In the genomic region with DNA sequence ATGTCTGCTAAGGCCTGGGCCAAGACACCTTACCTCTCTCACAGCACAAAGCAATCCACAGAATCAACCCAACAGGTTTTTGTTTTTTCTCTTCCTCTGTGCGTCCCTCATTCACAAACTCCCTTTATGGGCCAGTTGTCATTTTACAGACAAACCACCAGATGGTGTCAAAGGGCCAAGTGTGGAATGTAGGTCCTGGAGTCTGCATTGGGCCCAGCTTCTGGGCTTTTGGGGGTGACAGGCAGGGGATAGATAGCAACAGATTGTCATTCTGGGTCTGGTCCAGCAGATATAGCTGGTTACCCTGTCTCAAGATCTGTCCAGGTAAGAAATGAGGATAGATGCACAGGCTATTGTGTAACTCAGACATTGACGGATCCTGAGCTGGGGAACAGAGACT, we compare ENCODE assay signal across 10 mouse cellular contexts. TPM values are rescaled to one million over a fixed set of nuclear protein-coding genes. Genes with fewer than 3 reads are reported as not detected.
DNase-seq lines count a peak whose midpoint lies in the region; ATAC-seq and TF ChIP-seq lines count a peak whose summit lies in the region.
"Had no signal": no experiment of that assay in that cellular context is flagged by ENCODE, and none has a peak within 500 bp of the region (broad histone marks: within the 10 kb centered on the region; RNA-seq: fewer than 3 reads in every experiment).

No protein-coding gene starts in this region.

- no peak overlapping the region for H3K4me3 ChIP-seq in embryonic facial prominence, embryonic 11.5 days (ENCODE audit: low read depth, low read length)
- no peak overlapping the region for H3K4me3 ChIP-seq in embryonic facial prominence, embryonic 10.5 days
- H3K4me3 ChIP-seq in liver, embryonic 14.5 days (ENCODE audit: insufficient read depth in 1 of 2, low read depth in 2 of 2, low read length in 2 of 2), result no peak overlapping the region
- H3K4me3 ChIP-seq in liver, embryonic 11.5 days (ENCODE audit: low read depth, low read length), result no peak overlapping the region
- no peak overlapping the region for H3K4me3 ChIP-seq in cerebellum, adult 2 months (replicated peaks; ENCODE audit: insufficient read depth, low read depth, low read length)
- no peak overlapping the region for H3K4me3 ChIP-seq in hindbrain, embryonic 13.5 days
- no peak overlapping the region for H3K4me3 ChIP-seq in neural tube, embryonic 15.5 days (replicated peaks)
- H3K4me3 ChIP-seq: neural tube, embryonic 12.5 days had no signal

- WGBS in embryonic facial prominence, embryonic 11.5 days, result 38% methylated on average over 2 of the region's 2 CpGs
- 46% methylated on average over 2 of the region's 2 CpGs for WGBS in embryonic facial prominence, embryonic 10.5 days
- WGBS in liver, embryonic 14.5 days (ENCODE audit: insufficient replicate concordance), result 26% methylated on average over 2 of the region's 2 CpGs
- 35% methylated on average over 2 of the region's 2 CpGs for WGBS in liver, embryonic 11.5 days
- 39% methylated on average over 2 of the region's 2 CpGs for WGBS in cerebellum, adult 2 months
- WGBS in hindbrain, embryonic 13.5 days, result 51% methylated on average over 2 of the region's 2 CpGs
- WGBS in neural tube, embryonic 15.5 days, result 28% methylated on average over 2 of the region's 2 CpGs

- H3K4me2 ChIP-seq in embryonic facial prominence, embryonic 11.5 days (ENCODE audit: low read depth, low read length), result no peak overlapping the region
- no peak overlapping the region for H3K4me2 ChIP-seq in liver, embryonic 14.5 days (ENCODE audit: low read depth)
- H3K4me2 ChIP-seq in liver, embryonic 11.5 days, result no peak overlapping the region
- no peak overlapping the region for H3K4me2 ChIP-seq in hindbrain, embryonic 13.5 days
- H3K4me2 ChIP-seq in neural tube, embryonic 15.5 days, result no peak overlapping the region
- H3K4me2 ChIP-seq: neural tube, embryonic 12.5 days had no signal

- ATAC-seq in embryonic facial prominence, embryonic 11.5 days (replicated peaks; ENCODE audit: insufficient number of reproducible peaks, low FRiP score, low TSS enrichment, low read depth), result no peak
- no peak for ATAC-seq in liver, embryonic 14.5 days (ENCODE audit: insufficient read depth)
- no peak for ATAC-seq in liver, embryonic 11.5 days (replicated peaks; ENCODE audit: low FRiP score)
- ATAC-seq in hindbrain, embryonic 13.5 days (ENCODE audit: low FRiP score), result peak; percentile 54; the same call in 1 of the 2 replicates
- ATAC-seq in neural tube, embryonic 15.5 days (ENCODE audit: low FRiP score), result peak; percentile 45; the same call in 1 of the 2 replicates

- DNase-seq in embryonic facial prominence, embryonic 11.5 days (ENCODE audit: low spot score), result peak; percentile 67
- DNase-seq in embryonic facial prominence, embryonic 10.5 days (ENCODE audit: low spot score), result no peak
- no peak for DNase-seq in liver, embryonic 14.5 days (ENCODE audit: low read depth in 3 of 3, low spot score in 3 of 3)
- no peak for DNase-seq in liver, embryonic 11.5 days (ENCODE audit: low spot score)
- DNase-seq in cerebellum, adult 2 months, result peak; percentile 68
- DNase-seq in urinary bladder, postnatal 14 days (ENCODE audit: low spot score), result no peak

- no peak for TF ChIP-seq EP300 in liver, embryonic 14.5 days (IDR thresholded peaks at IDR 0.05; ENCODE audit: low read depth)

- no peaks in the 10 kb centered on the region for H3K36me3 ChIP-seq in embryonic facial prominence, embryonic 11.5 days (replicated peaks; ENCODE audit: control insufficient read depth, insufficient read depth, low read depth, low read length)
- no peaks in the 10 kb centered on the region for H3K36me3 ChIP-seq in embryonic facial prominence, embryonic 10.5 days (replicated peaks)
- no peaks in the 10 kb centered on the region for H3K36me3 ChIP-seq in liver, embryonic 14.5 days (replicated peaks; ENCODE audit: control insufficient read depth, insufficient read depth, low read depth)
- H3K36me3 ChIP-seq in liver, embryonic 11.5 days (ENCODE audit: control insufficient read depth, insufficient read depth, low read length), result no peaks in the 10 kb centered on the region
- H3K36me3 ChIP-seq in hindbrain, embryonic 13.5 days, result no peaks in the 10 kb centered on the region
- no peaks in the 10 kb centered on the region for H3K36me3 ChIP-seq in neural tube, embryonic 15.5 days
- H3K36me3 ChIP-seq: G1E; neural tube, embryonic 12.5 days had no signal

- H3K9ac ChIP-seq in embryonic facial prominence, embryonic 11.5 days (replicated peaks; ENCODE audit: low read length), result no peak overlapping the region
- no peak overlapping the region for H3K9ac ChIP-seq in liver, embryonic 14.5 days (replicated peaks)
- H3K9ac ChIP-seq in liver, embryonic 11.5 days (ENCODE audit: low read depth, low read length), result no peak overlapping the region
- no peak overlapping the region for H3K9ac ChIP-seq in hindbrain, embryonic 13.5 days
- no peak overlapping the region for H3K9ac ChIP-seq in neural tube, embryonic 15.5 days (replicated peaks)
- H3K9ac ChIP-seq: neural tube, embryonic 12.5 days had no signal

- peak; percentile 64 for TF ChIP-seq CTCF in liver, embryonic 14.5 days (IDR thresholded peaks at IDR 0.05; ENCODE audit: low read depth)
- TF ChIP-seq CTCF in cerebellum, adult 2 months (IDR thresholded peaks at IDR 0.05; ENCODE audit: borderline replicate concordance, insufficient read depth, low read depth, low read length), result peak; percentile 92

- TF ChIP-seq POLR2A in cerebellum, adult 2 months (IDR thresholded peaks at IDR 0.05; ENCODE audit: borderline replicate concordance, insufficient read depth, low read length), result no peak

- no peaks in the 10 kb centered on the region for H3K4me1 ChIP-seq in embryonic facial prominence, embryonic 11.5 days (ENCODE audit: control insufficient read depth, insufficient read depth, low read length)
- no peaks in the 10 kb centered on the region for H3K4me1 ChIP-seq in embryonic facial prominence, embryonic 10.5 days
- H3K4me1 ChIP-seq in liver, embryonic 14.5 days (replicated peaks; ENCODE audit: control insufficient read depth in 2 of 2, insufficient read depth in 2 of 2, low read length in 1 of 2), result no peaks in the 10 kb centered on the region
- no peaks in the 10 kb centered on the region for H3K4me1 ChIP-seq in liver, embryonic 11.5 days (replicated peaks; ENCODE audit: control insufficient read depth, insufficient read depth, low read length)
- no peaks in the 10 kb centered on the region for H3K4me1 ChIP-seq in cerebellum, adult 2 months (ENCODE audit: control insufficient read depth, insufficient read depth, low read length)
- H3K4me1 ChIP-seq in hindbrain, embryonic 13.5 days (replicated peaks), result peaks cover 14% of the 10 kb centered on the region
- H3K4me1 ChIP-seq in neural tube, embryonic 15.5 days, result 0 out of 2 replicates have a peak, but pooled peaks cover 5% of the 10 kb centered on the region

- no peak overlapping the region for H3K27ac ChIP-seq in embryonic facial prominence, embryonic 11.5 days (replicated peaks; ENCODE audit: low read depth, low read length)
- H3K27ac ChIP-seq in embryonic facial prominence, embryonic 10.5 days (replicated peaks), result no peak overlapping the region
- no peak overlapping the region for H3K27ac ChIP-seq in liver, embryonic 14.5 days
- H3K27ac ChIP-seq in liver, embryonic 11.5 days (ENCODE audit: low read depth, low read length), result no peak overlapping the region
- no peak overlapping the region for H3K27ac ChIP-seq in cerebellum, adult 2 months (ENCODE audit: insufficient read depth, low read length)
- H3K27ac ChIP-seq in hindbrain, embryonic 13.5 days, result no peak overlapping the region
- H3K27ac ChIP-seq in neural tube, embryonic 15.5 days (replicated peaks), result no peak overlapping the region
- H3K27ac ChIP-seq: neural tube, embryonic 12.5 days had no signal

- no peaks in the 10 kb centered on the region for H3K27me3 ChIP-seq in embryonic facial prominence, embryonic 11.5 days (ENCODE audit: control insufficient read depth, insufficient read depth, low read length)
- H3K27me3 ChIP-seq in embryonic facial prominence, embryonic 10.5 days (replicated peaks; ENCODE audit: low read depth, poor library complexity, severe bottlenecking), result peaks cover 9% of the 10 kb centered on the region; the same call in 1 of the 2 replicates
- H3K27me3 ChIP-seq in liver, embryonic 14.5 days (ENCODE audit: control insufficient read depth, insufficient read depth, low read length), result no peaks in the 10 kb centered on the region
- H3K27me3 ChIP-seq in liver, embryonic 11.5 days (replicated peaks; ENCODE audit: control insufficient read depth, insufficient read depth, low read length), result no peaks in the 10 kb centered on the region
- no peaks in the 10 kb centered on the region for H3K27me3 ChIP-seq in cerebellum, adult 2 months (ENCODE audit: control insufficient read depth, insufficient read depth, low read length)
- H3K27me3 ChIP-seq in hindbrain, embryonic 13.5 days, result peaks cover 21% of the 10 kb centered on the region
- peaks cover 4% of the 10 kb centered on the region; the same call in 1 of the 2 replicates for H3K27me3 ChIP-seq in neural tube, embryonic 15.5 days (replicated peaks)

- H3K9me3 ChIP-seq in embryonic facial prominence, embryonic 11.5 days (replicated peaks; ENCODE audit: control insufficient read depth, low read length), result no peaks in the 10 kb centered on the region
- no peaks in the 10 kb centered on the region for H3K9me3 ChIP-seq in embryonic facial prominence, embryonic 10.5 days
- no peaks in the 10 kb centered on the region for H3K9me3 ChIP-seq in liver, embryonic 14.5 days (ENCODE audit: control insufficient read depth, low read length)
- no peaks in the 10 kb centered on the region for H3K9me3 ChIP-seq in liver, embryonic 11.5 days (ENCODE audit: control insufficient read depth, low read length)
- no peaks in the 10 kb centered on the region for H3K9me3 ChIP-seq in hindbrain, embryonic 13.5 days
- no peaks in the 10 kb centered on the region for H3K9me3 ChIP-seq in neural tube, embryonic 15.5 days (replicated peaks)
- H3K9me3 ChIP-seq: G1E; neural tube, embryonic 12.5 days had no signal

RNA-seq across cellular contexts. Expression of a gene that starts 23.0 kb away (rescaled TPM):
- polyA plus RNA-seq in embryonic facial prominence, embryonic 11.5 days (2014; fragmentation: Nextera tagmentation; extraction: Ambion mirVana), result 1.8 and 2.7 TPM in 2 replicates
- 2.9 and 3.5 TPM in 2 replicates for polyA plus RNA-seq in embryonic facial prominence, embryonic 10.5 days (2016; fragmentation: Nextera tagmentation; extraction: Ambion mirVana)
- polyA plus RNA-seq in liver, embryonic 14.5 days (2012; rRNA removed), result 3.7 and 3.8 TPM in 2 replicates
- 1.4 and 1.8 TPM in 2 replicates for polyA plus RNA-seq in liver, embryonic 14.5 days (2014; fragmentation: Nextera tagmentation; extraction: Ambion mirVana)
- polyA plus RNA-seq in liver, embryonic 11.5 days (2014; fragmentation: Nextera tagmentation; extraction: Ambion mirVana), result 5.0 and 6.4 TPM in 2 replicates
- 10.3 and 11.3 TPM in 2 replicates for polyA plus RNA-seq in cerebellum, adult 2 months (2012; rRNA removed)
- 1.8 and 1.9 TPM in 2 replicates for polyA plus RNA-seq in hindbrain, embryonic 13.5 days (2015; fragmentation: Nextera tagmentation; extraction: Ambion mirVana)
- polyA plus RNA-seq in neural tube, embryonic 15.5 days (2015; fragmentation: Nextera tagmentation; extraction: Ambion mirVana), result 3.2 and 3.9 TPM in 2 replicates

Comparison
In these comparisons a context has a peak if more than half of its experiments do, and no peak if none do; other contexts are left out.
1. DNase-seq: peak in embryonic facial prominence, embryonic 11.5 days (single experiment) and cerebellum, adult 2 months (2 of 2); none in embryonic facial prominence, embryonic 10.5 days (single experiment), liver, embryonic 14.5 days (0 of 3), liver, embryonic 11.5 days (single experiment) and urinary bladder, postnatal 14 days (single experiment).
2. ATAC-seq: peak in hindbrain, embryonic 13.5 days (single experiment) and neural tube, embryonic 15.5 days (single experiment); none in embryonic facial prominence, embryonic 11.5 days (single experiment), liver, embryonic 14.5 days (single experiment) and liver, embryonic 11.5 days (single experiment).